Mouse (Mus musculus): ENCODE measurements at regions not wholly inside any gene's neighbourhood (a gene's known extent, or its start where the extent isn't known, plus 50 kb on each side); places are given as distances from the start of the nearest gene placed in this dataset.

GRCm38 (mm10) chr13:107101598-107101997 lies 79.7 kb upstream of the Kif2a start:
- H3K4me2 ChIP-seq (ENCODE audit: low read depth, low read length), result peak overlapping the region; percentile 26
- WGBS, result 28% methylated on average over 13 of the region's 13 CpGs
- H3K4me1 ChIP-seq (ENCODE audit: control insufficient read depth, insufficient read depth, low read length), result no peaks in the 10 kb centered on the region
- H3K4me3 ChIP-seq (replicated peaks; ENCODE audit: low read length), result 0 out of 2 replicates have a peak overlapping the region, but pooled peaks have one; percentile 1
- H3K9ac ChIP-seq (ENCODE audit: low read length), result no peak overlapping the region
- no peaks in the 10 kb centered on the region for H3K36me3 ChIP-seq (ENCODE audit: control insufficient read depth, insufficient read depth, low read length)
- H3K27me3 ChIP-seq (ENCODE audit: control insufficient read depth, insufficient read depth, low read length), result no peaks in the 10 kb centered on the region
- H3K9me3 ChIP-seq (replicated peaks; ENCODE audit: control insufficient read depth, low read length), result no peaks in the 10 kb centered on the region
- no peak overlapping the region for H3K27ac ChIP-seq (ENCODE audit: low read length)
- peak; percentile 81; the same call in 1 of the 2 replicates for ATAC-seq (ENCODE audit: insufficient read depth, low FRiP score)

- Histone ChIP-seq H3K4me1 (ENCODE audit: control insufficient read depth, insufficient read depth, low read length) (no peaks in the 10 kb centered on the region), H3K4me3 (replicated peaks; ENCODE audit: low read length) (no peak overlapping the region), H3K27ac (ENCODE audit: low read length) (no peak overlapping the region), H3K9ac (ENCODE audit: low read length) (no peak overlapping the region), H3K9me3 (replicated peaks; ENCODE audit: control insufficient read depth, low read length) (no peaks in the 10 kb centered on the region), H3K36me3 (ENCODE audit: control insufficient read depth, insufficient read depth, low read length) (no peaks in the 10 kb centered on the region), H3K27me3 (ENCODE audit: control insufficient read depth, insufficient read depth, low read length) (no peaks in the 10 kb centered on the region), H3K4me2 (ENCODE audit: low read depth, low read length) (peak overlapping the region; percentile 26; the same call in 1 of the 2 replicates)
- WGBS, result 56% methylated on average over 6 of the region's 6 CpGs
- ATAC-seq (ENCODE audit: insufficient read depth, low FRiP score), result peak; percentile 83; the same call in 1 of the 2 replicates
Measured at GRCm38 (mm10) chr13:107100852-107101325, 79.0 kb upstream of the Kif2a start.

- 75% methylated on average over 3 of the region's 3 CpGs for whole genome bisulfite sequencing
- no peaks in the 10 kb centered on the region for H3K36me3 ChIP-seq (ENCODE audit: control insufficient read depth, insufficient read depth, low read length)
- no peaks in the 10 kb centered on the region for H3K27me3 ChIP-seq (ENCODE audit: control insufficient read depth, insufficient read depth, low read length)
- ATAC-seq (ENCODE audit: insufficient read depth, low FRiP score), result no peak
- H3K4me3 ChIP-seq (replicated peaks; ENCODE audit: low read length), result no peak overlapping the region
- no peak overlapping the region for H3K4me2 ChIP-seq (ENCODE audit: low read depth, low read length)
- H3K27ac ChIP-seq (ENCODE audit: low read length), result no peak overlapping the region
- no peaks in the 10 kb centered on the region for H3K4me1 ChIP-seq (ENCODE audit: control insufficient read depth, insufficient read depth, low read length)
- H3K9ac ChIP-seq (ENCODE audit: low read length), result no peak overlapping the region
- no peaks in the 10 kb centered on the region for H3K9me3 ChIP-seq (replicated peaks; ENCODE audit: control insufficient read depth, low read length)
Measured at GRCm38 (mm10) chr13:107100116-107100515, 78.2 kb upstream of the Kif2a start.

- Histone ChIP-seq H3K27me3 (ENCODE audit: control insufficient read depth, insufficient read depth, low read length) (no peaks in the 10 kb centered on the region), H3K9me3 (replicated peaks; ENCODE audit: control insufficient read depth, low read length) (no peaks in the 10 kb centered on the region), H3K4me2 (ENCODE audit: low read depth, low read length) (no peak overlapping the region), H3K4me3 (replicated peaks; ENCODE audit: low read length) (no peak overlapping the region), H3K36me3 (ENCODE audit: control insufficient read depth, insufficient read depth, low read length) (no peaks in the 10 kb centered on the region), H3K4me1 (ENCODE audit: control insufficient read depth, insufficient read depth, low read length) (no peaks in the 10 kb centered on the region), H3K27ac (ENCODE audit: low read length) (no peak overlapping the region), H3K9ac (ENCODE audit: low read length) (no peak overlapping the region)
- WGBS, result 91% methylated on average over 4 of the region's 4 CpGs
- ATAC-seq (ENCODE audit: insufficient read depth, low FRiP score), result no peak
Measured at GRCm38 (mm10) chr13:107097005-107097404, 75.1 kb upstream of the Kif2a start.

- no peaks in the 10 kb centered on the region for H3K4me1 ChIP-seq (ENCODE audit: control insufficient read depth, insufficient read depth, low read length)
- no peak overlapping the region for H3K9ac ChIP-seq (ENCODE audit: low read length)
- no peak overlapping the region for H3K4me2 ChIP-seq (ENCODE audit: low read depth, low read length)
- H3K27ac ChIP-seq (ENCODE audit: low read length), result no peak overlapping the region
- no peak for ATAC-seq (ENCODE audit: insufficient read depth, low FRiP score)
- no peaks in the 10 kb centered on the region for H3K9me3 ChIP-seq (replicated peaks; ENCODE audit: control insufficient read depth, low read length)
- H3K27me3 ChIP-seq (ENCODE audit: control insufficient read depth, insufficient read depth, low read length), result no peaks in the 10 kb centered on the region
- no peak overlapping the region for H3K4me3 ChIP-seq (replicated peaks; ENCODE audit: low read length)
- WGBS, result 64% methylated on average over 11 of the region's 11 CpGs
- no peaks in the 10 kb centered on the region for H3K36me3 ChIP-seq (ENCODE audit: control insufficient read depth, insufficient read depth, low read length)
Measured at GRCm38 (mm10) chr13:107094976-107095716, 73.2 kb upstream of the Kif2a start.

GRCm38 (mm10) chr13:107094487-107094886 lies 72.6 kb upstream of the Kif2a start:
- H3K36me3 ChIP-seq (ENCODE audit: control insufficient read depth, insufficient read depth, low read length), result no peaks in the 10 kb centered on the region
- H3K4me2 ChIP-seq (ENCODE audit: low read depth, low read length), result no peak overlapping the region
- no peak for ATAC-seq (ENCODE audit: insufficient read depth, low FRiP score)
- no peaks in the 10 kb centered on the region for H3K9me3 ChIP-seq (replicated peaks; ENCODE audit: control insufficient read depth, low read length)
- WGBS, result 77% methylated on average over 11 of the region's 11 CpGs
- no peak overlapping the region for H3K9ac ChIP-seq (ENCODE audit: low read length)
- H3K27me3 ChIP-seq (ENCODE audit: control insufficient read depth, insufficient read depth, low read length), result no peaks in the 10 kb centered on the region
- H3K27ac ChIP-seq (ENCODE audit: low read length), result no peak overlapping the region
- H3K4me1 ChIP-seq (ENCODE audit: control insufficient read depth, insufficient read depth, low read length), result no peaks in the 10 kb centered on the region
- H3K4me3 ChIP-seq (replicated peaks; ENCODE audit: low read length), result no peak overlapping the region

GRCm38 (mm10) chr13:107093683-107094082 lies 71.8 kb upstream of the Kif2a start:
- WGBS, result 78% methylated on average over 2 of the region's 2 CpGs
- no peaks in the 10 kb centered on the region for H3K4me1 ChIP-seq (ENCODE audit: control insufficient read depth, insufficient read depth, low read length)
- H3K4me2 ChIP-seq (ENCODE audit: low read depth, low read length), result no peak overlapping the region
- 0 out of 2 replicates have a peak, but pooled peaks have one; percentile 13 for ATAC-seq (ENCODE audit: insufficient read depth, low FRiP score)
- no peak overlapping the region for H3K27ac ChIP-seq (ENCODE audit: low read length)
- no peak overlapping the region for H3K4me3 ChIP-seq (replicated peaks; ENCODE audit: low read length)
- no peaks in the 10 kb centered on the region for H3K36me3 ChIP-seq (ENCODE audit: control insufficient read depth, insufficient read depth, low read length)
- no peaks in the 10 kb centered on the region for H3K9me3 ChIP-seq (replicated peaks; ENCODE audit: control insufficient read depth, low read length)
- H3K9ac ChIP-seq (ENCODE audit: low read length), result no peak overlapping the region
- no peaks in the 10 kb centered on the region for H3K27me3 ChIP-seq (ENCODE audit: control insufficient read depth, insufficient read depth, low read length)

- Histone ChIP-seq H3K27ac (ENCODE audit: low read length) (no peak overlapping the region), H3K9me3 (replicated peaks; ENCODE audit: control insufficient read depth, low read length) (no peaks in the 10 kb centered on the region), H3K36me3 (ENCODE audit: control insufficient read depth, insufficient read depth, low read length) (no peaks in the 10 kb centered on the region), H3K27me3 (ENCODE audit: control insufficient read depth, insufficient read depth, low read length) (no peaks in the 10 kb centered on the region), H3K9ac (ENCODE audit: low read length) (no peak overlapping the region), H3K4me1 (ENCODE audit: control insufficient read depth, insufficient read depth, low read length) (no peaks in the 10 kb centered on the region), H3K4me3 (replicated peaks; ENCODE audit: low read length) (no peak overlapping the region), H3K4me2 (ENCODE audit: low read depth, low read length) (no peak overlapping the region)
- ATAC-seq (ENCODE audit: insufficient read depth, low FRiP score), result no peak
- 56% methylated on average over 1 of the region's 1 CpGs for whole genome bisulfite sequencing
Measured at GRCm38 (mm10) chr13:107088198-107088597, 66.3 kb upstream of the Kif2a start.

- 59% methylated on average over 6 of the region's 6 CpGs for WGBS
Measured at GRCm38 (mm10) chr13:107087355-107087754, 65.4 kb upstream of the Kif2a start.

More at GRCm38 (mm10) chr13:107087355-107087754, 65.4 kb upstream of the Kif2a start:
- Histone ChIP-seq H3K9me3 (replicated peaks; ENCODE audit: control insufficient read depth, low read length) (no peaks in the 10 kb centered on the region), H3K27me3 (ENCODE audit: control insufficient read depth, insufficient read depth, low read length) (no peaks in the 10 kb centered on the region), H3K9ac (ENCODE audit: low read length) (no peak overlapping the region), H3K4me1 (ENCODE audit: control insufficient read depth, insufficient read depth, low read length) (no peaks in the 10 kb centered on the region), H3K36me3 (ENCODE audit: control insufficient read depth, insufficient read depth, low read length) (no peaks in the 10 kb centered on the region), H3K27ac (ENCODE audit: low read length) (no peak overlapping the region), H3K4me2 (ENCODE audit: low read depth, low read length) (no peak overlapping the region), H3K4me3 (replicated peaks; ENCODE audit: low read length) (no peak overlapping the region)
- ATAC-seq (ENCODE audit: insufficient read depth, low FRiP score), result no peak
